Mouse (Mus musculus): ENCODE results near the gene Clic5. TPM values are rescaled to one million over a fixed set of nuclear protein-coding genes. Genes with fewer than 3 reads are reported as not detected.

The Clic5 gene
- total RNA-seq (2014; rRNA removed): 0.37 and 1.0 TPM in 2 replicates
- polyA plus RNA-seq (2012; rRNA removed): 0.15 and 0.19 TPM in 2 replicates

GRCm38 (mm10) chr17:44188042-44188768, at the start of gene Clic5:
Clic5 (plus strand) TSS chr17:44188584.
- peak; percentile 33 for DNase-seq (ENCODE audit: extremely low read depth, low read depth, low spot score)

GRCm38 (mm10) chr17:44145806-44146205, 42.6 kb upstream of the Clic5 start:
- H3K27ac ChIP-seq (replicated peaks; ENCODE audit: insufficient read depth, low read depth, low read length): no peak overlapping the region

More at GRCm38 (mm10) chr17:44188042-44188768, at the start of gene Clic5:
- H3K9ac ChIP-seq (ENCODE audit: low read depth, low read length): peak within 1 kb of the TSS; percentile 48
- peak within 1 kb of the TSS; percentile 41 for H3K4me3 ChIP-seq (ENCODE audit: insufficient read depth, low read depth, low read length)
- no peaks in the 10 kb centered on the region for H3K36me3 ChIP-seq (ENCODE audit: control insufficient read depth, insufficient read depth, low read length)
- H3K79me2 ChIP-seq (ENCODE audit: control insufficient read depth, insufficient read depth, low read length): no peaks in the 10 kb centered on the region
- H3K4me1 ChIP-seq (ENCODE audit: control insufficient read depth, insufficient read depth, low read length): no peaks in the 10 kb centered on the region; the same call in 1 of the 2 replicates
- WGBS: 8% methylated on average over 24 of the region's 24 CpGs
- no peak within 1 kb of the TSS for H3K27ac ChIP-seq (replicated peaks; ENCODE audit: insufficient read depth, low read depth, low read length)
- H3K27me3 ChIP-seq (ENCODE audit: control insufficient read depth, insufficient read depth, low read length): no peaks in the 10 kb centered on the region
- TF ChIP-seq POLR2A (IDR thresholded peaks at IDR 0.05; ENCODE audit: extremely low read depth, insufficient read depth, low read length) (no peak), CTCF (IDR thresholded peaks at IDR 0.05; ENCODE audit: low read depth, low read length) (no peak)

GRCm38 (mm10) chr17:44148109-44148846, 40.1 kb upstream of the Clic5 start:
- Histone ChIP-seq H3K36me3 (ENCODE audit: control insufficient read depth, insufficient read depth, low read length) (no peaks in the 10 kb centered on the region), H3K4me3 (ENCODE audit: insufficient read depth, low read depth, low read length) (no peak overlapping the region), H3K27ac (replicated peaks; ENCODE audit: insufficient read depth, low read depth, low read length) (no peak overlapping the region), H3K9ac (ENCODE audit: low read depth, low read length) (no peak overlapping the region), H3K79me2 (ENCODE audit: control insufficient read depth, insufficient read depth, low read length) (no peaks in the 10 kb centered on the region), H3K4me1 (ENCODE audit: control insufficient read depth, insufficient read depth, low read length) (no peaks in the 10 kb centered on the region; the same call in 1 of the 2 replicates), H3K27me3 (ENCODE audit: control insufficient read depth, insufficient read depth, low read length) (no peaks in the 10 kb centered on the region)
- DNase-seq (ENCODE audit: extremely low read depth, low read depth, low spot score): no peak
- TF ChIP-seq CTCF (IDR thresholded peaks at IDR 0.05; ENCODE audit: low read depth, low read length) (no peak), POLR2A (IDR thresholded peaks at IDR 0.05; ENCODE audit: extremely low read depth, insufficient read depth, low read length) (no peak)
- 85% methylated on average over 5 of the region's 5 CpGs for WGBS

More at GRCm38 (mm10) chr17:44145806-44146205, 42.6 kb upstream of the Clic5 start:
- Histone ChIP-seq H3K9ac (ENCODE audit: low read depth, low read length) (no peak overlapping the region), H3K79me2 (ENCODE audit: control insufficient read depth, insufficient read depth, low read length) (no peaks in the 10 kb centered on the region), H3K36me3 (ENCODE audit: control insufficient read depth, insufficient read depth, low read length) (no peaks in the 10 kb centered on the region), H3K4me1 (ENCODE audit: control insufficient read depth, insufficient read depth, low read length) (no peaks in the 10 kb centered on the region; the same call in 1 of the 2 replicates), H3K27me3 (ENCODE audit: control insufficient read depth, insufficient read depth, low read length) (no peaks in the 10 kb centered on the region), H3K4me3 (ENCODE audit: insufficient read depth, low read depth, low read length) (no peak overlapping the region)
- 19% methylated on average over 1 of the region's 1 CpGs for WGBS
- no peak for TF ChIP-seq POLR2A (IDR thresholded peaks at IDR 0.05; ENCODE audit: extremely low read depth, insufficient read depth, low read length)
- TF ChIP-seq CTCF (IDR thresholded peaks at IDR 0.05; ENCODE audit: low read depth, low read length): no peak
- DNase-seq (ENCODE audit: extremely low read depth, low read depth, low spot score): peak; percentile 64

- DNase-seq (ENCODE audit: extremely low read depth, low read depth, low spot score): peak; percentile 20
- Histone ChIP-seq H3K9ac (ENCODE audit: low read depth, low read length) (no peak overlapping the region), H3K36me3 (ENCODE audit: control insufficient read depth, insufficient read depth, low read length) (no peaks in the 10 kb centered on the region), H3K79me2 (ENCODE audit: control insufficient read depth, insufficient read depth, low read length) (no peaks in the 10 kb centered on the region), H3K4me1 (ENCODE audit: control insufficient read depth, insufficient read depth, low read length) (no peaks in the 10 kb centered on the region; the same call in 1 of the 2 replicates), H3K27me3 (ENCODE audit: control insufficient read depth, insufficient read depth, low read length) (no peaks in the 10 kb centered on the region), H3K27ac (replicated peaks; ENCODE audit: insufficient read depth, low read depth, low read length) (no peak overlapping the region), H3K4me3 (ENCODE audit: insufficient read depth, low read depth, low read length) (no peak overlapping the region)
- no peak for TF ChIP-seq POLR2A (IDR thresholded peaks at IDR 0.05; ENCODE audit: extremely low read depth, insufficient read depth, low read length)
- peak; percentile 84 for TF ChIP-seq CTCF (IDR thresholded peaks at IDR 0.05; ENCODE audit: low read depth, low read length)
- WGBS: 71% methylated on average over 3 of the region's 3 CpGs
Measured at GRCm38 (mm10) chr17:44151130-44151529, 37.3 kb upstream of the Clic5 start.

- Histone ChIP-seq H3K4me3 (ENCODE audit: insufficient read depth, low read depth, low read length) (no peak overlapping the region), H3K36me3 (ENCODE audit: control insufficient read depth, insufficient read depth, low read length) (no peaks in the 10 kb centered on the region), H3K9ac (ENCODE audit: low read depth, low read length) (no peak overlapping the region), H3K27ac (replicated peaks; ENCODE audit: insufficient read depth, low read depth, low read length) (no peak overlapping the region), H3K27me3 (ENCODE audit: control insufficient read depth, insufficient read depth, low read length) (no peaks in the 10 kb centered on the region), H3K79me2 (ENCODE audit: control insufficient read depth, insufficient read depth, low read length) (no peaks in the 10 kb centered on the region), H3K4me1 (ENCODE audit: control insufficient read depth, insufficient read depth, low read length) (no peaks in the 10 kb centered on the region)
- WGBS: 67% methylated on average over 8 of the region's 8 CpGs
- no peak for TF ChIP-seq POLR2A (IDR thresholded peaks at IDR 0.05; ENCODE audit: extremely low read depth, insufficient read depth, low read length)
- no peak for TF ChIP-seq CTCF (IDR thresholded peaks at IDR 0.05; ENCODE audit: low read depth, low read length)
- peak; percentile 33 for DNase-seq (ENCODE audit: extremely low read depth, low read depth, low spot score)
Measured at GRCm38 (mm10) chr17:44151889-44152288, 36.5 kb upstream of the Clic5 start.
